ENCODE assay signal across 9 mouse cellular contexts in genomic region chr2:94245305-94245959, GRCm38 (mm10).
A peak's percentile ranks its signal among the peaks of the same experiment; 100 is the strongest.
DNase-seq lines count a peak whose midpoint lies in the region; ATAC-seq and TF ChIP-seq lines count a peak whose summit lies in the region.
"Had no signal": no experiment of that assay in that cellular context is flagged by ENCODE, and none has a peak within 500 bp of the region (broad histone marks: within the 10 kb centered on the region; RNA-seq: fewer than 3 reads in every experiment).

No protein-coding gene starts in this region.

- H3K27ac ChIP-seq in MEL (ENCODE audit: control insufficient read depth, low read depth, low read length): no peak overlapping the region
- peak overlapping the region; percentile 98 for H3K27ac ChIP-seq in cerebellum, adult 2 months (ENCODE audit: insufficient read depth, low read length)
- H3K27ac ChIP-seq: lung, embryonic 15.5 days had no signal

- TF ChIP-seq CTCF in MEL (IDR thresholded peaks at IDR 0.05 in 2 of 3, conservative IDR thresholded peaks at IDR 0.05 in 1 of 3; ENCODE audit: control insufficient read depth in 1 of 3, insufficient read depth in 1 of 3, low read depth in 2 of 3, low read length in 3 of 3, poor library complexity in 1 of 3, severe bottlenecking in 1 of 3): peak; percentile 12 to 48 (median 46); a peak in 5 of 6 replicates
- TF ChIP-seq CTCF in cerebellum, adult 2 months (IDR thresholded peaks at IDR 0.05; ENCODE audit: borderline replicate concordance, insufficient read depth, low read depth, low read length): peak; percentile 72
- peak; percentile 61 for TF ChIP-seq CTCF in lung, adult 2 months (IDR thresholded peaks at IDR 0.05; ENCODE audit: insufficient read depth, low read length)

- no peaks in the 10 kb centered on the region for H3K9me3 ChIP-seq in MEL (replicated peaks; ENCODE audit: insufficient read depth, low read length)
- H3K9me3 ChIP-seq: lung, embryonic 15.5 days had no signal

- TF ChIP-seq EP300 in MEL (IDR thresholded peaks at IDR 0.05; ENCODE audit: low read depth in 1 of 2, low read length in 2 of 2): no peak

- under 1% methylated on average over 16 of the region's 16 CpGs for WGBS in cerebellum, adult 2 months
- 4% methylated on average over 16 of the region's 16 CpGs for WGBS in lung, adult 2 months

- peak; percentile 43 for DNase-seq in MEL (ENCODE audit: low read depth, low spot score)
- peak; percentile 91 to 92 for DNase-seq in cerebellum, adult 2 months
- peak; percentile 81 to 93 for DNase-seq in frontal cortex, adult 2 months (ENCODE audit: extremely low spot score in 1 of 2, low spot score in 1 of 2)
- peak; percentile 70 to 85 for DNase-seq in layer of hippocampus, adult 18-20 months (ENCODE audit: low spot score in 2 of 2)
- DNase-seq in lung, adult 2 months: peak; percentile 60
- DNase-seq in ovary, adult 18-20 months (ENCODE audit: low spot score): peak; percentile 29
- DNase-seq in thymus, postnatal 10 days (ENCODE audit: low spot score in 2 of 2): peak; percentile 18 to 69

- H3K79me2 ChIP-seq in MEL (ENCODE audit: control insufficient read depth, insufficient read depth, low read length, poor library complexity): no peaks in the 10 kb centered on the region

- no peak; the same call in 1 of the 2 replicates for TF ChIP-seq RAD21 in MEL (IDR thresholded peaks at IDR 0.05; ENCODE audit: low read depth, low read length)

- no peaks in the 10 kb centered on the region for H3K4me1 ChIP-seq in MEL (ENCODE audit: control insufficient read depth in 1 of 2, insufficient read depth in 2 of 2, low read length in 2 of 2)
- H3K4me1 ChIP-seq in cerebellum, adult 2 months (ENCODE audit: control insufficient read depth, insufficient read depth, low read length): no peaks in the 10 kb centered on the region
- no peaks in the 10 kb centered on the region for H3K4me1 ChIP-seq in lung, adult 2 months (ENCODE audit: control insufficient read depth, insufficient read depth, low read length)

- peak; percentile 57 to 91; a peak in 3 of 4 replicates for ATAC-seq in hematopoietic stem cell, adult 5-6 weeks (replicated peaks in 1 of 2; ENCODE audit: insufficient read depth in 1 of 2, low FRiP score in 2 of 2, low TSS enrichment in 1 of 2, low read depth in 1 of 2, poor library complexity in 2 of 2, severe bottlenecking in 2 of 2)

- no peak for TF ChIP-seq POLR2A in MEL (IDR thresholded peaks at IDR 0.05; ENCODE audit: control insufficient read depth in 1 of 2, insufficient read depth in 1 of 2, low read depth in 1 of 2, low read length in 2 of 2, poor library complexity in 1 of 2)
- TF ChIP-seq POLR2A in cerebellum, adult 2 months (IDR thresholded peaks at IDR 0.05; ENCODE audit: borderline replicate concordance, insufficient read depth, low read length): peak; percentile 37; the same call in 1 of the 2 replicates
- TF ChIP-seq POLR2A in lung, adult 2 months (IDR thresholded peaks at IDR 0.05; ENCODE audit: borderline replicate concordance, extremely low read depth, low read depth, low read length): no peak

- H3K36me3 ChIP-seq in MEL (ENCODE audit: control insufficient read depth in 1 of 2, insufficient read depth in 2 of 2, low read length in 2 of 2): no peaks in the 10 kb centered on the region
- H3K36me3 ChIP-seq: lung, embryonic 15.5 days had no signal

- H3K27me3 ChIP-seq in MEL (ENCODE audit: control insufficient read depth in 1 of 2, insufficient read depth in 2 of 2, low read length in 2 of 2): no peaks in the 10 kb centered on the region; a peak in 1 of 4 replicates
- H3K27me3 ChIP-seq in cerebellum, adult 2 months (ENCODE audit: control insufficient read depth, insufficient read depth, low read length): no peaks in the 10 kb centered on the region

- H3K4me3 ChIP-seq in MEL (ENCODE audit: control insufficient read depth in 1 of 2, insufficient read depth in 1 of 2, low read depth in 2 of 2, low read length in 2 of 2): no peak overlapping the region
- H3K4me3 ChIP-seq in cerebellum, adult 2 months (replicated peaks; ENCODE audit: insufficient read depth, low read depth, low read length): peak overlapping the region; percentile 85
- no peak overlapping the region for H3K4me3 ChIP-seq in lung, adult 2 months (replicated peaks; ENCODE audit: extremely low read depth, low read depth, low read length)
- H3K4me3 ChIP-seq: lung, embryonic 15.5 days had no signal

- H3K9ac ChIP-seq in MEL (ENCODE audit: control insufficient read depth, low read depth, low read length, poor library complexity, severe bottlenecking): no peak overlapping the region
- H3K9ac ChIP-seq: lung, embryonic 15.5 days had no signal

TF ChIP-seq in MEL, 35 proteins besides CTCF, POLR2A, EP300 and RAD21:
- peak; percentile 50 for TF ChIP-seq SMC3 (IDR thresholded peaks at IDR 0.05; ENCODE audit: low read depth, low read length)
- no peak for TF ChIP-seq RCOR1 (IDR thresholded peaks at IDR 0.05; ENCODE audit: low read depth, low read length)
- no peak for TF ChIP-seq CHD1 (IDR thresholded peaks at IDR 0.05; ENCODE audit: low read depth, low read length)
- TF ChIP-seq ETS1 (IDR thresholded peaks at IDR 0.05; ENCODE audit: low read depth, low read length): no peak
- TF ChIP-seq MAFK (IDR thresholded peaks at IDR 0.05; ENCODE audit: borderline replicate concordance, low read depth, low read length): no peak
- no peak for TF ChIP-seq MAX (IDR thresholded peaks at IDR 0.05; ENCODE audit: low read length)

Comparison
In these comparisons a context has a peak if more than half of its experiments do, and no peak if none do; other contexts are left out.
1. DNase-seq: peak in every context shown above with its lines; median percentile 92 in cerebellum, adult 2 months; 87 in frontal cortex, adult 2 months; 78 in layer of hippocampus, adult 18-20 months; 60 in lung, adult 2 months; 44 in thymus, postnatal 10 days; 43 in MEL; 29 in ovary, adult 18-20 months.